In genomic region chr5:103210644-103211043, GRCm38 (mm10) we compare ENCODE assay signal across 8 mouse cellular contexts. TPM values are rescaled to one million over a fixed set of nuclear protein-coding genes. Genes with fewer than 3 reads are reported as not detected.
DNase-seq lines count a peak whose midpoint lies in the region; ATAC-seq lines count a peak whose summit lies in the region.

No protein-coding gene starts in this region.

- peak overlapping the region; percentile 70 for H3K9ac ChIP-seq in forebrain, embryonic 13.5 days
- no peak overlapping the region for H3K9ac ChIP-seq in limb, embryonic 13.5 days

- H3K4me1 ChIP-seq in forebrain, embryonic 13.5 days: peaks cover 33% of the 10 kb centered on the region
- peaks cover 10% of the 10 kb centered on the region; the same call in 1 of the 2 replicates for H3K4me1 ChIP-seq in limb, embryonic 13.5 days

- no peak for DNase-seq in frontal cortex, postnatal 10 days (ENCODE audit: low spot score in 2 of 2)
- peak; percentile 65 for DNase-seq in Muller cell, postnatal 12 days (ENCODE audit: inconsistent ontology term)
- DNase-seq in thymus, postnatal 10 days (ENCODE audit: low spot score in 2 of 2): no peak
- DNase-seq in urinary bladder, postnatal 36 days (ENCODE audit: low spot score in 2 of 2): no peak
- DNase-seq in urinary bladder, postnatal 25 days (ENCODE audit: low spot score): no peak

- ATAC-seq in frontal cortex, adult (ENCODE audit: low TSS enrichment): peak; percentile 22
- ATAC-seq in forebrain, embryonic 13.5 days: peak; percentile 17; the same call in 1 of the 2 replicates
- no peak for ATAC-seq in limb, embryonic 13.5 days (ENCODE audit: low FRiP score, low read depth)

- H3K4me2 ChIP-seq in forebrain, embryonic 13.5 days: peak overlapping the region; percentile 60
- H3K4me2 ChIP-seq in limb, embryonic 13.5 days (replicated peaks): peak overlapping the region; percentile 60

- H3K27me3 ChIP-seq in forebrain, embryonic 13.5 days: no peaks in the 10 kb centered on the region
- H3K27me3 ChIP-seq in limb, embryonic 13.5 days: 0 out of 2 replicates have a peak, but pooled peaks cover 2% of the 10 kb centered on the region

- peak overlapping the region; percentile 43 for H3K4me3 ChIP-seq in forebrain, embryonic 13.5 days
- H3K4me3 ChIP-seq in limb, embryonic 13.5 days: peak overlapping the region; percentile 34

- 4% methylated on average over 6 of the region's 6 CpGs for WGBS in forebrain, embryonic 13.5 days
- 28% methylated on average over 6 of the region's 6 CpGs for WGBS in limb, embryonic 13.5 days

- H3K36me3 ChIP-seq in forebrain, embryonic 13.5 days (ENCODE audit: poor library complexity, severe bottlenecking): no peaks in the 10 kb centered on the region
- H3K36me3 ChIP-seq in limb, embryonic 13.5 days: no peaks in the 10 kb centered on the region

- peak overlapping the region; percentile 55 for H3K27ac ChIP-seq in forebrain, embryonic 13.5 days
- no peak overlapping the region for H3K27ac ChIP-seq in limb, embryonic 13.5 days

- no peaks in the 10 kb centered on the region for H3K9me3 ChIP-seq in forebrain, embryonic 13.5 days (replicated peaks)
- H3K9me3 ChIP-seq in limb, embryonic 13.5 days: peaks cover 3% of the 10 kb centered on the region; the same call in 1 of the 2 replicates

RNA-seq across cellular contexts. Expression of gene Mapk10, which starts 0.5 kb away (rescaled TPM):
- 53.0 and 57.8 TPM in 2 replicates for polyA plus RNA-seq in forebrain, embryonic 13.5 days (2015; fragmentation: Nextera tagmentation; extraction: Ambion mirVana)
- polyA plus RNA-seq in limb, embryonic 13.5 days (2015; fragmentation: Nextera tagmentation; extraction: Ambion mirVana): 0.84 and 1.4 TPM in 2 replicates

Comparison
In these comparisons a context has a peak if more than half of its experiments do, and no peak if none do; other contexts are left out.
1. RNA of gene Mapk10, which starts 0.5 kb away (polyA plus RNA-seq): 53.0 to 57.8 TPM in forebrain, embryonic 13.5 days; 0.84 to 1.4 TPM in limb, embryonic 13.5 days; every median in the first group is over 10 times any median in the second.